Mouse (Mus musculus) heart, embryonic 10.5 days (tissue): ENCODE results near the gene Slc26a9. TPM values are rescaled to one million over a fixed set of nuclear protein-coding genes. Genes with fewer than 3 reads are reported as not detected.

Experiments used
- DNase-seq: peaks from one replicate; pipeline ENCODE4 v3.0.0-alpha.2; 2017; ENCODE audit warnings: low spot score
- H3K27ac ChIP-seq: fragments of 300-500 bp; sonication (generic); 2 replicates; pipeline ENCODE4 v1.5.1; 2016; ENCODE audit warnings: mild to moderate bottlenecking
- H3K27me3 ChIP-seq: fragments of 300-500 bp; sonication (generic); 2 replicates; pipeline ENCODE4 v1.6.1; 2016; ENCODE audit warnings: mild to moderate bottlenecking; ENCODE audit not compliant: poor library complexity, insufficient read depth, severe bottlenecking
- H3K36me3 ChIP-seq: fragments of 300-500 bp; sonication (generic); 2 replicates; pipeline ENCODE4 v1.6.1; 2016; ENCODE audit warnings: mild to moderate bottlenecking, moderate library complexity
- H3K4me1 ChIP-seq: fragments of 300-500 bp; sonication (generic); 2 replicates; pipeline ENCODE4 v1.6.1; 2016; ENCODE audit warnings: mild to moderate bottlenecking
- H3K4me3 ChIP-seq: fragments of 300-500 bp; sonication (generic); 2 replicates; pipeline ENCODE4 v1.5.1; 2016; ENCODE audit warnings: mild to moderate bottlenecking, moderate library complexity
- H3K9me3 ChIP-seq: fragments of 300-500 bp; sonication (generic); 2 replicates; pipeline ENCODE4 v1.6.1; 2016; ENCODE audit warnings: mild to moderate bottlenecking, moderate library complexity
- WGBS: fragments of 180-500 bp; shearing (Covaris S2); methylation state at CpG from one replicate; pipeline ENCODE4 v1.1.7; 2016; 5-methylcytosine and 5-hydroxymethylcytosine counted together
- polyA plus RNA-seq: library from polyadenylated mRNA; unstranded; fragments of >200 nt; fragmentation: Nextera tagmentation; extraction: Ambion mirVana; gene quantifications from 2 replicates; pipeline ENCODE4 v1.2.1, GENCODE M21; 2016

The Slc26a9 gene
- polyA plus RNA-seq: 0.05 and 0.06 TPM in 2 replicates

DNA sequence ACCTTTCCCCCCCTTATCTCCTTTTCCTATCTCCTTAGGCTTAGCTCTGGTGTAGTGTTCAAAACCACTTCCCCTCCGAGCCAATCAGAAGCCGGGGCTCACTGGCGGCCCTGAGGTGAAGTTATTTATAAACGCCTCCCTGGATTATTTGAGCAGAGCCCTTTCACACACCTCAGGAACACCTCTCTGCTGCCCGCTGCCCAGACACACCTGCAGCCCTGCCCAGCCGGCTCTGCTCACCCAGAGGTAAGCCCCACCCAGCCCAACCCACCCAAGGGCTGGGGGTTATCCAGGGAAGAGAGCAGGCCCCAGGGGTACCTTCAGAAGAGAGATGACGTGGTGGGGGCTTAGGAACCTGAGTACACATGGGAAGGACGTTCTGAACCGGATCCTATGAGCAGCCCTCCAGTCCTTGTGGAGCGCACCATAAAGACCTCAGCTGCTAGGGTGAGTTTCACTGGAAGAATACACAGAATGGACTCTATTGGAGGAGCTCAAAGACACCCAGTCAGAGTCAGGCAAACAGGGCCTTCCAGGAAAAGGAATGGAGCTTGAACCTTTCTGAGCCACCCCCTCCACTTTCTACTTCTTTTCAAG, at the start of gene Slc26a9:
Gene Slc26a9 (plus strand): TSS at position 155 of the 597 bp plus-strand sequence.
- Histone ChIP-seq H3K4me3 (no peak within 1 kb of the TSS), H3K27ac (peak within 1 kb of the TSS; percentile 24), H3K4me1 (peaks cover 28% of the 10 kb centered on the region), H3K27me3 (peaks cover 33% of the 10 kb centered on the region; the same call in 1 of the 2 replicates), H3K9me3 (no peaks in the 10 kb centered on the region), H3K36me3 (no peaks in the 10 kb centered on the region)
- WGBS: 52% methylated on average over 10 of the region's 10 CpGs
- no peak for DNase-seq

GRCm38 (mm10) chr1:131695308-131695707, 48.5 kb upstream of the Slc26a9 start:
- H3K36me3 ChIP-seq: no peaks in the 10 kb centered on the region
- H3K27ac ChIP-seq: no peak overlapping the region
- no peak for DNase-seq
- H3K4me1 ChIP-seq: peaks cover 7% of the 10 kb centered on the region
- H3K9me3 ChIP-seq: no peaks in the 10 kb centered on the region
- no peak overlapping the region for H3K4me3 ChIP-seq
- 77% methylated on average over 2 of the region's 2 CpGs for WGBS
- no peaks in the 10 kb centered on the region for H3K27me3 ChIP-seq

DNA sequence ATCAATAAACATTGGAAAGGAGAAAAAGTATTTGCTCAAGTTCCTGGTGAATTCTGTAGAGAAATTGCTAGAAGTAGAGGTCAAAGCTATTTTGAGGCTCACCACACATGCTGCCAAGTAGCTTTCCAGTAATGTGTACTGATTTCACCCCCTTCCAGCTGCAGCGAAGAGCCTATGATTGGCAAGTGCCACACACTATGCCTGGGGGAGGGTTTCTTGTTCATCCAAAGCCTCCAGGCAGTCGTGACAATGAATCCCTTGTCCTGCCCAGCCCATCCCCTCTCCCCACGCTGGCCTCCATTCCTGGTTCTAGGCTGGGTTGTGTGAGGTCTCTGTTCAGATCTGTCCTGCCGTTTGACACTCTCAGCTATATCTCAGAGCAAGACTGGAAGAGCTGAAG, 47.5 kb upstream of the Slc26a9 start:
- WGBS: 44% methylated on average over 4 of the region's 4 CpGs
- Histone ChIP-seq H3K4me1 (no peaks in the 10 kb centered on the region), H3K27ac (peak overlapping the region; percentile 4; the same call in 1 of the 2 replicates), H3K4me3 (no peak overlapping the region), H3K36me3 (no peaks in the 10 kb centered on the region), H3K9me3 (no peaks in the 10 kb centered on the region), H3K27me3 (no peaks in the 10 kb centered on the region)
- DNase-seq: no peak

DNA sequence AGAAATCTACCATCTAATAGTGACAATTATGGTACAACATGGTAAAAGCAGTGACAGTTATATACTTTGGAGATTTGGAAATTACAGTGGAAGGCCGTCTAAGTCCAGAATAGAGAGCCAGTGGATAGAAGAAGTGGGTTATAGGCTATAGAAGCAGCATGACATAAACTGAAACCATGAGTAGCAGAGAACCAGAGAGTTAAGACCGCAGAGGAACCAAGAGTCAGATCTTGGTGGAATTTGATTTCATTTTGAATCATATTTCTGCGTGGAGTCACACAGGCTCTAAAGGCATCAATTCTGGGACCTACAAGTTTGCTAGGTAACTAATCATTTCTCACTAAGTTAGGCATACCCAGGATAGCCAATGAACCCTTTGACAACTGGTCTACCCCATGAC, 45.1 kb upstream of the Slc26a9 start:
- Histone ChIP-seq H3K36me3 (no peaks in the 10 kb centered on the region), H3K4me3 (no peak overlapping the region), H3K9me3 (no peaks in the 10 kb centered on the region), H3K27ac (no peak overlapping the region), H3K27me3 (no peaks in the 10 kb centered on the region), H3K4me1 (peaks cover 11% of the 10 kb centered on the region)
- no peak for DNase-seq
- 86% methylated on average over 3 of the region's 3 CpGs for WGBS

DNA sequence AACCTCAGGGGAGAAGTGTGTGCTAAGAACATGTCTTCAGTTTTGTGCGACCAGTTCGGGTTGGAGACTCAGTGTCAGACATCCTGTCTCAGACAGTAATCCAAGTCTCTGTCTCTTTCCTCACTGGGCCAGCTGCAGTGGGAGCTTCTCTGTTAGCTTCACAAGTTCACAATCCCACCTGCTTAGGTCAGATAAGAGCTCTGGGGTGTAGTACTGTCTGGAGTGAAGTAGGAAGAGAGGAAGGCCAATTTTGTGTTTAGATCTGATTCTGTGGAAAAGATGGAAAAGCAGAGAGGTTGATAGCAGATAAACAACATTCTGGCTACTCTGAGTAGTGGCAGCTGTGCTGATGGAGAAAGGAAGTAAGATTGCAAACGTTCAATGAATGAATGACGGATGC, 44.2 kb upstream of the Slc26a9 start:
- H3K27ac ChIP-seq: no peak overlapping the region
- no peak for DNase-seq

DNA sequence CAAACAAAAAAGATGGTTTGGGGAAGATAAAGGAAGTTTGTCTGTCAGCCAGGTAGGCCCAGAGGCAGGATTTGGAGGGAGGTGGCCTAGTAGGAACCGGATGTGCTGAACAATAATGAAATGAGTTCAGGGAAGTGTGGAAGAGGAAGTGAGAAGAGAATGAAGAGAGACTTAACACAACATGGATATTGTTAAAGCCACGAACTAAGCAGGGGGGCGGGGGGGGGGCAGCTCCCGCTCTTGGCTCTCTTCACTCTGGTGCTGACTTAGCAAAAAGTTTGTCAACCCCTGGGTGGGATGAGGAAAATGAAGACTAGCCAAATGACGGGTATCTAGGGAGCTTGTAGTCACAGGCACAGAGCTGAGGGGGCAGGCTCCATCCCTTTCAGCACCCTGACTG, 43.4 kb upstream of the Slc26a9 start:
- no peak overlapping the region for H3K27ac ChIP-seq
- H3K36me3 ChIP-seq: no peaks in the 10 kb centered on the region
- H3K4me3 ChIP-seq: no peak overlapping the region
- WGBS: 78% methylated on average over 5 of the region's 5 CpGs
- no peaks in the 10 kb centered on the region for H3K9me3 ChIP-seq
- no peak for DNase-seq
- H3K4me1 ChIP-seq: peaks cover 15% of the 10 kb centered on the region
- H3K27me3 ChIP-seq: no peaks in the 10 kb centered on the region

More for the DNA sequence above, 44.2 kb upstream of the Slc26a9 start:
- H3K4me3 ChIP-seq: no peak overlapping the region
- 70% methylated on average over 4 of the region's 4 CpGs for WGBS
- H3K4me1 ChIP-seq: peaks cover 15% of the 10 kb centered on the region
- no peaks in the 10 kb centered on the region for H3K27me3 ChIP-seq
- no peaks in the 10 kb centered on the region for H3K9me3 ChIP-seq
- no peaks in the 10 kb centered on the region for H3K36me3 ChIP-seq

DNA sequence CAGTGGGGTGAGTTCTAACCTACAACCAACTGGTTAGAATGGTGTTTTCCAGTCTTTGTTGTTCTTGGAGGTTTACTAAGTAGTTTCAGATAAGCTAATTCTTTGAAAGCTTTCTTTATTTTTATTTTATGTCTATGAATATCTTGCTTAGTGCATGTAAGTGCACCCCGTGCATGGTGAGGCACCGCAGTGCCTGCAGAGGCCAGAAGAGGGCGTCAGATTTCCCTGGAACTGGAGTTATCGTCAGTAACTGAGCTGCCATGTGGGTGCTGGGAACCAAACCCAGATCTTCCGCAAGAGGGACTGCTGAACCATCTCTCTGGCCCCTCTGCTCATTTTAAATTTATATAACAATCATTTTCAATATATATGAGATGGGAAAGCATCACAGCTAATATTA, 42.4 kb upstream of the Slc26a9 start:
- Histone ChIP-seq H3K27ac (no peak overlapping the region), H3K27me3 (no peaks in the 10 kb centered on the region), H3K4me1 (peaks cover 15% of the 10 kb centered on the region), H3K4me3 (no peak overlapping the region), H3K36me3 (no peaks in the 10 kb centered on the region), H3K9me3 (no peaks in the 10 kb centered on the region)
- 85% methylated on average over 5 of the region's 5 CpGs for WGBS
- no peak for DNase-seq

DNA sequence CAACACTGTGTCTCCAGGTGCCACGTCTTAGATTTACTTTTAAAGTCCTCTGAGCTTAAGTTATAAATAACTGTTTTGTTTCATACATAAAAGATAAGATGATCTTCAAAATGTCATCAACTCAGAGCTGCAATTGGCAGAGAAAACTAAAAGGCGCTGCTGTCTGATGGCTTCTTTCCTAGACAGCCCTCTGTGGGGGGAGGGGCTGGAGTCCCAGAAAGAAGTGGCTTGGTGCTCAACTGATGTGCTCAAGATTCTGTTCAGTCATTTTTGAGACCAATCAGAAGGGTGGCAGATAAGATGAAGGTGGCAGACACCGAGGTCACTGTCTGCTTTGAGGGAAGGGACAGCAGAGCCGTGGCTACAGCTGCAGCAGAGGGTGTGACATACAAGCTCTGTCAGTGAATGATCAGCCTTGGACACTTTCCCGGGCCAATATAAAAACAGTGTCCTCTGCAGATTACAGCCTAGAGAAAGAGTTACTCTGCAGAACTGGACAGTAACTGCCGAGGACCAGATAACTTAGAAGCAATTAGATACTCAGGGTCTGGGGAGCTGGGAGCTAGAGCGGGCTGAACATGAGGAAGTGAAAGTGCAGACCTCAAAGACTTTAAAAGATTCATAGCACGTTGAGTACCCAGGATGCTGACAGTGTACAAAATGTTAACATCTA, 41.6 kb upstream of the Slc26a9 start:
- DNase-seq: no peak
- H3K27ac ChIP-seq: no peak overlapping the region
- WGBS: 42% methylated on average over 8 of the region's 8 CpGs

GRCm38 (mm10) chr1:131703482-131703881, 40.3 kb upstream of the Slc26a9 start:
- no peaks in the 10 kb centered on the region for H3K36me3 ChIP-seq
- DNase-seq: no peak
- WGBS: 77% methylated on average over 2 of the region's 2 CpGs
- no peaks in the 10 kb centered on the region for H3K9me3 ChIP-seq
- H3K4me1 ChIP-seq: peaks cover 15% of the 10 kb centered on the region
- H3K4me3 ChIP-seq: no peak overlapping the region
- no peak overlapping the region for H3K27ac ChIP-seq
- H3K27me3 ChIP-seq: no peaks in the 10 kb centered on the region

More for the DNA sequence above, 41.6 kb upstream of the Slc26a9 start:
- Histone ChIP-seq H3K4me3 (no peak overlapping the region), H3K9me3 (no peaks in the 10 kb centered on the region), H3K27me3 (no peaks in the 10 kb centered on the region), H3K36me3 (no peaks in the 10 kb centered on the region), H3K4me1 (peaks cover 15% of the 10 kb centered on the region)

GRCm38 (mm10) chr1:131708338-131708737, 35.5 kb upstream of the Slc26a9 start:
- no peaks in the 10 kb centered on the region for H3K9me3 ChIP-seq
- DNase-seq: no peak
- peaks cover 11% of the 10 kb centered on the region; the same call in 1 of the 2 replicates for H3K4me1 ChIP-seq
- WGBS: 26% methylated on average over 4 of the region's 4 CpGs
- H3K36me3 ChIP-seq: no peaks in the 10 kb centered on the region
- no peaks in the 10 kb centered on the region for H3K27me3 ChIP-seq
- H3K4me3 ChIP-seq: no peak overlapping the region
- no peak overlapping the region for H3K27ac ChIP-seq

DNA sequence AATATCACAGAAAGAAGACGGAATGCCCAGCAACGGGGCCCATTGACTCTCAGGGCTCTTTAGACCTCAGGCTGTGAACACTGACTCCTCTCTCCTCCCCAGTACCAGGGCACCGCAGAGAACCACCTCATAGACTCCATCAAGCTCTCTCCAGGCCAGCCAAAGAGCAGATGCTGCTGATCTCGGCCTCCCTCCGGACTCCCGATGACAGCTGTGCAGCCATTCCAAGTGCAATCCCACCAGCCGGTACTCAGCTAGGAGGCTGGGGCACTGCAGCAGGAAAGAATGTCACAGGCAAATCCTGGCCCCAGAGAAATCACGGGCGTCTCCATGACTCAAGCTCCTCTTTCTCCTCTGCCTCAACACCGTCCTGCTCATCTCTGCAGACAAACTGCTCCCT, 32.3 kb upstream of the Slc26a9 start:
- no peak for DNase-seq
- no peaks in the 10 kb centered on the region for H3K9me3 ChIP-seq
- H3K27ac ChIP-seq: no peak overlapping the region
- H3K27me3 ChIP-seq: no peaks in the 10 kb centered on the region
- no peaks in the 10 kb centered on the region for H3K36me3 ChIP-seq
- WGBS: 74% methylated on average over 10 of the region's 10 CpGs
- peaks cover 12% of the 10 kb centered on the region for H3K4me1 ChIP-seq
- no peak overlapping the region for H3K4me3 ChIP-seq

GRCm38 (mm10) chr1:131712386-131712785, 31.4 kb upstream of the Slc26a9 start:
- Histone ChIP-seq H3K9me3 (no peaks in the 10 kb centered on the region), H3K36me3 (no peaks in the 10 kb centered on the region), H3K27ac (peak overlapping the region; percentile 31; the same call in 1 of the 2 replicates), H3K27me3 (no peaks in the 10 kb centered on the region), H3K4me1 (peaks cover 12% of the 10 kb centered on the region), H3K4me3 (no peak overlapping the region)
- WGBS: 12% methylated on average over 2 of the region's 2 CpGs
- peak; percentile 88 for DNase-seq

DNA sequence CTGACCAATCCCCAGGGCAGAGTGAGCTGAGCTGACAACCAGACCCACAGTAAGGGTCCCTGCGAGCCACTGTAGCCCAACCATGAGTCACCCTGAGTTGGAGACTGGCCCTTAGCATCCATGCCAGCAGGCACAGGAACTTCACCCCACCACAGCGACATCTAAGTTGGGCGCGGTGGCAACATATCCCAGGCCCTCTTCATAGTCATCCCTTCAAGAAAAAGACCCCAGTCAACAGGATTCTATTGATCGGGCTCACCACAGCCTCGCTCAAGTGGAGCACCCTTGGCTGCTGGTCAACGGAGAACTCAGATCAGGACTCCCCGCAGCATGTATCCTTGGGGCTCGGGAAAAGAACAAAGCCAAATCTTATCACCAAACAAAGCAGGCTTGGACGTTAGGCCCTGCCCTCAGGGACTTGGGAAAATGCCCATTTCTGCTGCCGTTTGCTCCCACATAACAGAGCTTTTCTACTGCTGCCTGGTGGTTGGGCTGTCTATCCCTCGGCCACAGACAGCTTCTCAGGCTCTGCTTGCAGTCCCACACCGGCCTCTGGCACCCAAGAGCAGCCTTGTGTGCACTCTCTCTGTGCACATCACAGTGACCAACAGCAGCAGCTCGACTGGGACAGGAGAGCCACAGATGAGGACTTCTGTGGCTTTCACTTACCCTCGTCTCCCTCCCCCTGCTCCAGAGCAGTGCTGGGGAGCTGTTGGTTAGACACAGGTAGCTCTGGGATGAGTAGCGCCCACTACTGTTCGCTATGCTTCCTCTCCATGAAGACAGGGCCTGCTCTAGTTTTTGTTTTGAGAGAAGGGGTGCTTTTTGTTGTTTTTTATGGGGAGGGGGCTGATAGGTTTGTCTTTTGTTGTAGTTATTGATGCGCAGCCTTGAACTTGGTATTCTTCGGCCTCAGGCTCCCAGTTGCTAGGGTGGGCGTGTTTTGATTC, 29.2 kb upstream of the Slc26a9 start:
- Histone ChIP-seq H3K27ac (peak overlapping the region; percentile 57; the same call in 1 of the 2 replicates), H3K27me3 (no peaks in the 10 kb centered on the region), H3K36me3 (no peaks in the 10 kb centered on the region), H3K9me3 (no peaks in the 10 kb centered on the region), H3K4me3 (no peak overlapping the region), H3K4me1 (peaks cover 12% of the 10 kb centered on the region)
- DNase-seq: no peak
- 60% methylated on average over 20 of the region's 20 CpGs for WGBS
